Mouse (Mus musculus) embryo, embryonic 10 days (tissue): Measurements from ENCODE around the gene Ostc.

Experiments
- DNase-seq: peaks from one replicate; pipeline ENCODE4 v3.0.0-alpha.2; 2015; ENCODE audit warnings: low spot score

Gene Ostc

GRCm38 (mm10) chr3:130708967-130709924 lies at the start of gene Ostc:
Gene Ostc (minus strand): TSS chr3:130709444.
- peak; percentile 99 for DNase-seq

- no peak for DNase-seq
These were observed 49.1 kb upstream of the Ostc start for GRCm38 (mm10) chr3:130758157-130758841.

DNA sequence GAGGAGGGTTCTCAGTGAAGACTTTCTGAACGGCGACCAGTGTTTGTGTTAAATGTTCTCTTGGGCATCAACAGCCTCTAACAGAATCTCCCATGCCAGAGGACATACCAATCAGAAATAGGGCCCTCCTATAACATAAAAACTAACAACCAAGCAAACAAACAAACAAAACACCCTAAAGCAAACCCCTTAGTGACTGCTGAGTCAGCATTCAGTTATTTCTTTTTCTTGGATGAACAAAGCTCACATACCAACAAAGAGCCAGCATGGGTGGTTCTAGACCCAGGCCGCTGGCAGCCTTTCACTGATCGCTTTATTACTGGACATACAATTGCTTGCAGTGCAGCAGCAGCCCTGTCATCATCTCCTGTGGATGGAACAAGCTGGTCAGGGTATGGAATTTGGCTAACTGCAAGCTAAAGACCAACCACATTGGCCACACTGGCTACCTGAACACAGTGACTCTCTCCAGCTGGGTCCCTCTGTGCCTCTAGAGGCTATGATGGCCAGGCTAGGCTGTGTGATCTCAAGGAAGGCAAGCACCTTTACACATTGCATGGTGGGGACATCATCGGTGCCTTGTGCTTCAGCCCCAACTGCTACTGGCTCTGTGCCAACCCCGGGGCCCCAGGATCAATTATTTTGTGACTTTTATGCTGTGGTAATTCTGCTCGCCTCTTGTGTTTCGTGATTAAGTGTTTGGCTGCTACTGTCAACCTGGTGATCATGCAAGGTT lies 48.0 kb upstream of the Ostc start:
- no peak for DNase-seq

DNA sequence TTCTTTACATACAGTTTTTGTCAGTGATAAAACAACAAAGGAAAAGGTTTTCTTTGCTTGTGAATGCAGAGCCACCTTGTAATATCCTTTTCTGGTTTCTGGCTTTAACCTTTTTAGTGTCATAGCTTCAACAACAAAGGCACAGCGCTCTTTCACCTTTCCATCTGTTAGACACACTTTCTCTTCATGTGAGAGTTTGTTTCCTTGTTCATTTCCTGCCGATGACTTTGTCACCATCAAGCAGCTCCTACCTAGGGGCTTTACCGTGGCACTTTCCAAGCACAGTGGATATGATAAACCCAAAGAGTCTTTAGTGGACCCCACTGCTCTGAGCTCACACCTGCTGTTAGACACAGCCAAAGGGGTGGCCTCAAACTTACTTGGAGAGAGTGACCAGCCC lies 40.0 kb upstream of the Ostc start:
- no peak for DNase-seq

- no peak for DNase-seq
These were observed 37.7 kb upstream of the Ostc start for GRCm38 (mm10) chr3:130746673-130747619.

DNA sequence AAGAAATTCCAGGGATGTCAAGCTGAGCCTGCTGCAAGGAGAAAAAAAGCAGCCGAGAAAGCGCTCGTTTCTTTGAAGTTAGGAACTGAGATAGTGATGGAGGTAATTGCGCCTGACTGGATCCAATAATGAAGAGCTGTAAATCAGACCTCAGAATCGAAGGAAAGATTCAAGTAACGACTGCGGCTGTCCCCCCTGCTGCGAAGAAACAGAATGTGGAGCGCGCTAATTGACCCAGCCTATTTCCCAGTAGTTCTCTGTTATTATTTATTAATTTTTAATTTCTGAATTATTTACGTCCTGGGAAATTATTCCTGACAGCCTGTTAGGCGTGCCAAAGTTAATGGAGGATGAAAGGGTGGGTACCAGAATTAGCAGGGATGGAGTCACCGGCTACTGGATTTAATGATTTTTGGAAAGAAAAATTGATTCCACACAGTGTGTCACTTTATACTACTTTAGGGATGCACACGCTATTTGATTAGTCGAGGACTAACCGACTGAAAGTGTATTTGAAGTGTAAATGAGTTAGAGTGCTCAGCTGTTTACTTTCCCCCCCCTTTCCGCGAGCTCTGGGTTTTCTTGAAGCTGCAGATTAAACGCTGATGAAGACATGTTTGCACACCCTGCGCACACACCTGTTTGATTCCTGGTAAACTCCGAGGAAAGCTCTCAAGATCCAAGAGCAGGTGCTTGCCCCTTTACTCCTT lies 28.6 kb upstream of the Ostc start:
- peak; percentile 38 for DNase-seq

- DNase-seq: no peak
These were observed 27.5 kb upstream of the Ostc start for GRCm38 (mm10) chr3:130736758-130737157.

GRCm38 (mm10) chr3:130730189-130730653 lies 21.0 kb upstream of the Ostc start, which contains the start of gene Rpl34:
Gene Rpl34 (minus strand): TSS chr3:130730398.
- peak; percentile 97 for DNase-seq

- DNase-seq: peak; percentile 56
These were observed 20.4 kb upstream of the Ostc start for GRCm38 (mm10) chr3:130729472-130730188.

DNA sequence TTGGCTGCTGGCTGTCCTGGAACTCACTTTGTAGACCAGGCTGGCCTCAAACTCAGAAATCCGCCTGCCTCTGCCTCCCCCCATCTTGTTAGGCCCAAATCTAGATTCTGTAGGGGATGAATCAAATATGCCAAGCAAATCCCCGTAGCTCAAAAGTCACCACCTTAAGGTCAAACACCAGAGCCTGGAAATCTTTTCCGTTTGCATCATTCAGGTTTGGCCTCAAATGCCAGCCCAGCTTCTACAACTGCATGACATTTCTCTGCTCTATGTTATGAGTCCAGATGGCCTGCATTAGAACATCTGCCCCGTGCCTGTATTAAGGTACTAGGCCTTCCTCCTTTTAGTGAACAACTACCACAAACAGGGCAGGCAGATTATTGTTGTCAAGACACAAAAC lies 18.4 kb upstream of the Ostc start:
- DNase-seq: no peak

DNA sequence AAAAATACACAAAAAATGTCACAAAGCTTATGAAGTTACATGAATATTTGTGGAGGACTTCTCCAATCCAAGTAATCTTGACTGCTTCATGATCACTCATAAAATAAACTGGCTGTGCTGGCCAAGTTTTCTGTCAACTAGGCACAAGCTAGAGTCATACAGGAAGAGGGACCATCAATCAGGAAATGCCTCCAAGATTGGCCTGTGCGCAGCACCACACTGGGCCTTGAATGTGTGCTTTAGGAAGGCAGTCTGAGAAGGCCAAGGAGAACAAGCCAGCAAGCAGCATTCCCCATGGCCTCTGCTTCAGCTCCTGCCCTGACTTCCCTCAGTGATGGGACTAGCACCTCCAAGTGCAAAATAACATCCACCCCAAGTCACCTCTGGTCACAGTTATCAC lies 17.8 kb upstream of the Ostc start:
- DNase-seq: no peak

DNA sequence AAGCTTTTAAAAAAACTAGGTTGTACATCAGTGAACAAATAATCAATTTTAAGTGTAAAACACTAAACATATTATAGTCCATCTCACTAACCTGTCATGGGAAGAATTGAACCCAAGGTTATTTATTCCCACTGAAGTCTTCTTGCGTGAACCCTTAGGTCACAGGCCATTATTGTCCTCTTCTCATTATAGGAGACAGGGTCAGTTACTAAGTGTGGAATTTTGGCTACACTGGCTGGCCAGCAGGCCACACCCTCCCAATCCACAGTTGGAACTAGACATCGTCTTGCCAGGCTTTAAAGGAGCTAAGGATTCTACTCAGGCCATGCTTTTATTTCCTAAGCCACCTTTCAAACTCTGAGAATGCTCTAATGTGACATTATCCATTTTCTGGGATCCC lies 16.5 kb upstream of the Ostc start:
- DNase-seq: no peak

- DNase-seq: no peak
These were observed 13.7 kb upstream of the Ostc start for GRCm38 (mm10) chr3:130722733-130723478.

DNA sequence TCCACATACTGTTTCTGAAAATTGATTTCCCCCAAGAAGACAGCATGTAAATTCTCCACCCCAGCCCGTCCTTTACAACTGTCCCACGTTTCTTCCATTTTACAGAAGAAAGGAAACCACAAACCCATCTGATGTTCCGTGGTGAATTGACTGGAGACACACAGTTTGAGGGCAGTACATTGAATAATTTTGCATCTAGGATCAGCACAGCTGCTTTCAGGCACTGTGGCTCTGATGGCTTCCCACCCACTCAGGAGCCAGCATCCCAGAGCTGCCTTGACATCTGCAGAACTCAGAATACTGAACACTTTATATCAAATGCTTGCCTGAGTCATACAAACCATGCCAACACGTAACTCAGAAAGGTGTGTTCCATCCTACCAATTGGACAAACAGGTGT lies 11.0 kb upstream of the Ostc start:
- DNase-seq: no peak

DNA sequence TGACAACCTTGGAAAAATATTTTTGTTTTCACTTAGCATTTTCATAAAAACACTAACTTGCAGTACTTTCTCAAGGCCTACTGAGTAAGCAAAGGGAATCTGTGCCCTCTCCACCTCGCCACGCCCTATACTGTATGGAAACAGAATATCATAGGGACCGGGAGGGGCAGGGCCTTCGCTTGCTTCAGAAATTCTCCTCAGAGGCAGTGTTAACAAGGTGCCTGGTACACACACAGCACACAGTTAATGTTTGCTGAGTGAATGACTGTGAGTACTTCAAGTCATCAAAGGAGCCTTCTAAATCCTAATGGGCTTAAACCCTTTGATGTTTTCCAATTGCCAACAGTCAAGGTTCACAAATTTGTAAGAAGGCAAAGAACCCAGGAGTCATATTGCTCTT lies 9.6 kb upstream of the Ostc start:
- no peak for DNase-seq

DNA sequence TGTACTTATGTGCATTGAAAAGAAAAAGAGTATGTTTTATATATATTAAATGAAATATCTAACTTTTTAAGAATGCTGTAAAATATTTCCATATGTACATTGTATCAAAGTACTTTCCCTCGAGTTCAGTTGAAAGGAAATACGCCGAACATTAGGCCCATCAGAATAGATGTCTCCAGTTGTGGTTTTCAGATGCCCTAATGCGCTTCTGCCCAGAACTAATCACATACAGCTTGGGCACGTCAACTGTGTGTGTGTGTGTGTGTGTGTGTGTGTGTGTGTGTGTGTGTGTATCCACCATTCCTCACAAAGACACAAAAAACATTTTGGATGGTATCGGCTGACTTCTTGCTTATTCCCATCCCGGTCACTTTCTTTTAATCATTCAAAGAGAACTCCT lies 7.3 kb upstream of the Ostc start:
- no peak for DNase-seq

GRCm38 (mm10) chr3:130714775-130715568 lies 5.7 kb upstream of the Ostc start:
- peak; percentile 82 for DNase-seq

GRCm38 (mm10) chr3:130712891-130713290 lies 3.6 kb upstream of the Ostc start:
- DNase-seq: no peak
